Mouse (Mus musculus) cerebellum, adult 11 months (tissue): ENCODE data around the gene Maml3.

Experiments used
- DNase-seq: peaks from one replicate; pipeline ENCODE4 v3.0.0; 2022

Maml3 gene

GRCm38 (mm10) chr3:51771839-51772630, 332.8 kb downstream of the Maml3 start:
- DNase-seq = no peak

GRCm38 (mm10) chr3:51769196-51769595, 335.7 kb downstream of the Maml3 start:
- no peak for DNase-seq

GRCm38 (mm10) chr3:51765220-51765923, 339.5 kb downstream of the Maml3 start:
- DNase-seq = no peak

- DNase-seq = no peak
Observed at GRCm38 (mm10) chr3:51764175-51764574, 340.7 kb downstream of the Maml3 start.

GRCm38 (mm10) chr3:51762900-51763299, 342.0 kb downstream of the Maml3 start:
- no peak for DNase-seq

GRCm38 (mm10) chr3:51759534-51759933, 345.3 kb downstream of the Maml3 start:
- DNase-seq = no peak

GRCm38 (mm10) chr3:51757032-51757431, 347.8 kb downstream of the Maml3 start:
- no peak for DNase-seq

- no peak for DNase-seq
Observed at GRCm38 (mm10) chr3:51756283-51756682, 348.6 kb downstream of the Maml3 start.

GRCm38 (mm10) chr3:51753262-51753661, 351.6 kb downstream of the Maml3 start:
- no peak for DNase-seq

- peak; percentile 47 for DNase-seq
Observed at GRCm38 (mm10) chr3:51751440-51751839, 353.4 kb downstream of the Maml3 start.

GRCm38 (mm10) chr3:51749812-51750481, 354.9 kb downstream of the Maml3 start:
- no peak for DNase-seq

- no peak for DNase-seq
Observed at GRCm38 (mm10) chr3:51749421-51749811, 355.5 kb downstream of the Maml3 start.

GRCm38 (mm10) chr3:51748436-51749376, 356.2 kb downstream of the Maml3 start:
- DNase-seq = peak; percentile 41

GRCm38 (mm10) chr3:51746816-51747215, 358.1 kb downstream of the Maml3 start:
- DNase-seq = no peak

- no peak for DNase-seq
Observed at GRCm38 (mm10) chr3:51745162-51745561, 359.7 kb downstream of the Maml3 start.

- DNase-seq = no peak
Observed at GRCm38 (mm10) chr3:51744339-51744759, 360.5 kb downstream of the Maml3 start.

- DNase-seq = no peak
Observed at GRCm38 (mm10) chr3:51742405-51742804, 362.5 kb downstream of the Maml3 start.

GRCm38 (mm10) chr3:51741824-51742223, 363.1 kb downstream of the Maml3 start:
- DNase-seq = no peak

- DNase-seq = no peak
Observed at GRCm38 (mm10) chr3:51739835-51740112, 365.1 kb downstream of the Maml3 start.

GRCm38 (mm10) chr3:51739049-51739834, 365.6 kb downstream of the Maml3 start:
- no peak for DNase-seq

GRCm38 (mm10) chr3:51733685-51734084, 371.2 kb downstream of the Maml3 start:
- no peak for DNase-seq
